ENCODE assay signal across 10 mouse cellular contexts in the genomic region with DNA sequence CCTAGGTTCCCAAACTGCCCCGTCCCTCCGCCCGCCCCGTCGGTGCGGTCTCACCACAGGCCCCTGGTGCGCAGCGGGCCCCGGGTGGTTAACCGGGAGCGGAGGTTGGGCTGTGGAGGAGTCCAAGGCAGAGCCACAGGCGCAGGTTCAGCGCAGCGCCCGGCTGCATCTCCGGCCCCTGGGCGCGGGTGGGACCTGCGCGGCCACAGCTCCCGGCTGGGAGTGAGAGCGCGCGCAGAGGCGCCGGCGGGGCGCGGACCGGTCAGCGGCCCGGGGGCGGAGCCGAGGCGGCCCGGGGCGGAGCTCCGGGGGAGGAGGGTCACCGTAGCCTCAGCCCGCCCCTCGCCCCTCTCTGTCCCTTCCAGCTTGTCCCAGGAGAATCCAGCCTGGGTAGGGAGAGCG. TPM values are rescaled to one million over a fixed set of nuclear protein-coding genes. Genes with fewer than 3 reads are reported as not detected.
DNase-seq lines count a peak whose midpoint lies in the region; ATAC-seq and TF ChIP-seq lines count a peak whose summit lies in the region.
"Not testable (repeated sequence)": the region's sequence is repeated elsewhere in the genome, so short reads cannot be mapped to it uniquely, and the experiment has no call there.
"Had no signal": no experiment of that assay in that cellular context is flagged by ENCODE, and none has a peak within 500 bp of the region (broad histone marks: within the 10 kb centered on the region; RNA-seq: fewer than 3 reads in every experiment).

No protein-coding gene starts in this region.

- H3K27me3 ChIP-seq in embryonic facial prominence, embryonic 10.5 days (replicated peaks; ENCODE audit: low read depth, poor library complexity, severe bottlenecking) = peaks cover 85% of the 10 kb centered on the region
- peaks cover 47% of the 10 kb centered on the region for H3K27me3 ChIP-seq in hindbrain, embryonic 14.5 days (ENCODE audit: control insufficient read depth, insufficient read depth, low read length)
- H3K27me3 ChIP-seq in midbrain, postnatal 0 days (ENCODE audit: insufficient read depth, low read length) = not testable (repeated sequence)

- under 1% methylated on average over 42 of the region's 42 CpGs for WGBS in embryonic facial prominence, embryonic 10.5 days
- WGBS in hindbrain, embryonic 14.5 days = under 1% methylated on average over 28 of the region's 42 CpGs
- WGBS in lung, adult 2 months = under 1% methylated on average over 36 of the region's 42 CpGs
- WGBS in midbrain, postnatal 0 days = 1% methylated on average over 29 of the region's 42 CpGs

- H3K4me2 ChIP-seq in hindbrain, embryonic 14.5 days (replicated peaks) = peak overlapping the region; percentile 63
- H3K4me2 ChIP-seq in midbrain, postnatal 0 days (ENCODE audit: low read depth, low read length, poor library complexity, severe bottlenecking) = peak overlapping the region; percentile 55

- ATAC-seq in hindbrain, embryonic 14.5 days (ENCODE audit: low FRiP score) = peak; percentile 59; the same call in 1 of the 2 replicates
- ATAC-seq in midbrain, postnatal 0 days (ENCODE audit: low FRiP score) = not testable (repeated sequence)

- peaks cover 12% of the 10 kb centered on the region for H3K4me1 ChIP-seq in embryonic facial prominence, embryonic 10.5 days
- H3K4me1 ChIP-seq in hindbrain, embryonic 14.5 days (replicated peaks; ENCODE audit: control insufficient read depth, insufficient read depth, low read length); lung, adult 2 months (ENCODE audit: control insufficient read depth, insufficient read depth, low read length); midbrain, postnatal 0 days (ENCODE audit: insufficient read depth, low read length): not testable (repeated sequence)

- H3K9ac ChIP-seq in hindbrain, embryonic 14.5 days = peak overlapping the region; percentile 24; the same call in 1 of the 2 replicates
- not testable (repeated sequence) for H3K9ac ChIP-seq in midbrain, postnatal 0 days (replicated peaks; ENCODE audit: low read length, poor library complexity, severe bottlenecking)

- H3K9me3 ChIP-seq in embryonic facial prominence, embryonic 10.5 days; hindbrain, embryonic 14.5 days (ENCODE audit: control insufficient read depth, low read length); midbrain, postnatal 0 days (ENCODE audit: low read length): not testable (repeated sequence)

- DNase-seq in MN1 (ENCODE audit: low spot score) = peak; percentile 12
- peak; percentile 58 for DNase-seq in embryonic facial prominence, embryonic 10.5 days (ENCODE audit: low spot score)
- DNase-seq in heart, adult 18-20 months = peak; percentile 16 to 32
- not testable (repeated sequence) for DNase-seq in hindbrain, embryonic 14.5 days (ENCODE audit: low spot score); midbrain, postnatal 0 days (ENCODE audit: low spot score)
- peak; percentile 45 to 62 for DNase-seq in kidney, postnatal 4 days
- DNase-seq in lung, adult 2 months = peak; percentile 25
- peak; percentile 48 for DNase-seq in testis, postnatal 10 days (ENCODE audit: low spot score)

- TF ChIP-seq CTCF in lung, adult 2 months (IDR thresholded peaks at IDR 0.05; ENCODE audit: insufficient read depth, low read length); midbrain, postnatal 0 days (IDR thresholded peaks at IDR 0.05): not testable (repeated sequence)

- not testable (repeated sequence) for H3K27ac ChIP-seq in embryonic facial prominence, embryonic 10.5 days (replicated peaks); hindbrain, embryonic 14.5 days; midbrain, postnatal 0 days (ENCODE audit: low read depth, low read length)

- peak overlapping the region; percentile 58 for H3K4me3 ChIP-seq in embryonic facial prominence, embryonic 10.5 days
- peak overlapping the region; percentile 31 for H3K4me3 ChIP-seq in hindbrain, embryonic 14.5 days (replicated peaks; ENCODE audit: low read length)
- peak overlapping the region; percentile 47 for H3K4me3 ChIP-seq in lung, adult 2 months (replicated peaks; ENCODE audit: extremely low read depth, low read depth, low read length)
- peak overlapping the region; percentile 35 for H3K4me3 ChIP-seq in midbrain, postnatal 0 days (ENCODE audit: low read depth, low read length)

- TF ChIP-seq POLR2A in lung, adult 2 months (IDR thresholded peaks at IDR 0.05; ENCODE audit: borderline replicate concordance, extremely low read depth, low read depth, low read length) = not testable (repeated sequence)

- not testable (repeated sequence) for H3K36me3 ChIP-seq in embryonic facial prominence, embryonic 10.5 days (replicated peaks); hindbrain, embryonic 14.5 days (replicated peaks; ENCODE audit: control insufficient read depth, insufficient read depth); midbrain, postnatal 0 days (ENCODE audit: insufficient read depth, low read length)

RNA-seq across cellular contexts. Expression of gene Olfr1373, which starts 22.6 kb away (rescaled TPM):
- not detected in 2 replicates for polyA plus RNA-seq in embryonic facial prominence, embryonic 10.5 days (2016; fragmentation: Nextera tagmentation; extraction: Ambion mirVana)
- total RNA-seq in heart, adult 18-20 months (2021) = not detected
- not detected in 2 replicates for polyA plus RNA-seq in hindbrain, embryonic 14.5 days (2014; fragmentation: Nextera tagmentation; extraction: Ambion mirVana)
- not detected in 2 replicates for polyA plus RNA-seq in lung, adult 2 months (2012; rRNA removed)
- not detected in 2 replicates for total RNA-seq in midbrain, postnatal 0 days (2014; rRNA removed)
- not detected in 2 replicates for polyA plus RNA-seq in midbrain, postnatal 0 days (2015; fragmentation: Nextera tagmentation; extraction: Ambion mirVana)
- total RNA-seq: gastrocnemius, postnatal 4 days; layer of hippocampus, postnatal 36 days had no signal

RNA-seq across cellular contexts. Expression of gene Olfr1371, which starts 45.9 kb away (rescaled TPM):
- not detected in 2 replicates for polyA plus RNA-seq in embryonic facial prominence, embryonic 10.5 days (2016; fragmentation: Nextera tagmentation; extraction: Ambion mirVana)
- total RNA-seq in heart, adult 18-20 months (2021) = not detected
- not detected in 2 replicates for polyA plus RNA-seq in hindbrain, embryonic 14.5 days (2014; fragmentation: Nextera tagmentation; extraction: Ambion mirVana)
- polyA plus RNA-seq in lung, adult 2 months (2012; rRNA removed) = not detected in 2 replicates
- not detected in 2 replicates for total RNA-seq in midbrain, postnatal 0 days (2014; rRNA removed)
- not detected in 2 replicates for polyA plus RNA-seq in midbrain, postnatal 0 days (2015; fragmentation: Nextera tagmentation; extraction: Ambion mirVana)
- total RNA-seq: gastrocnemius, postnatal 4 days; layer of hippocampus, postnatal 36 days had no signal
